Mouse (Mus musculus): Measurements from ENCODE around the gene Bdnf. TPM values are rescaled to one million over a fixed set of nuclear protein-coding genes. Genes with fewer than 3 reads are reported as not detected.
A peak's percentile ranks its signal among the peaks of the same experiment; 100 is the strongest.

Bdnf gene
- 3.6 and 4.0 TPM in 2 replicates for polyA plus RNA-seq (2015; fragmentation: Nextera tagmentation; extraction: Ambion mirVana)

DNA sequence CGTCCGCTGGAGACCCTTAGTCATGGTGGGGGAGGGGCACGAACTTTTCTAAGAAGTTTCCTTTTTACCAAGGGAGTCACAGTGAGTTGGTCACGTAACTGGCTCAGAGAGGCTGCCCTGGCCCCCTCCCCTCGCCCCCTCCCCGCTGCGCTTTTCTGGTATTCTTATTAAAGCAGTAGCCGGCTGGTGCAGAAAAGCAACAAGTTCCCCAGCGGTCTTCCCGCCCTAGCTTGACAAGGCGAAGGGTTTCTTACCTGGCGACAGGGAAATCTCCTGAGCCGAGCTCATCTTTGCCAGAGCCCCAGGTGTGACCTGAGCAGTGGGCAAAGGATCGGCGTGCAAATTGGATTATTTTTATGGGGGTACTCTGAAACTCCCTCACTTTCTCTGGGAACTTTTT lies at the start of gene Bdnf:
TSS of gene Bdnf (plus strand) at position 169 of the 400 bp plus-strand sequence.
- Histone ChIP-seq H3K9me3 (no peaks in the 10 kb centered on the region), H3K27ac (no peak within 1 kb of the TSS), H3K4me1 (replicated peaks) (peaks cover 34% of the 10 kb centered on the region), H3K4me2 (peak within 1 kb of the TSS; percentile 88), H3K36me3 (no peaks in the 10 kb centered on the region), H3K27me3 (peaks cover 49% of the 10 kb centered on the region), H3K4me3 (peak within 1 kb of the TSS; percentile 45), H3K9ac (0 out of 2 replicates have a peak within 1 kb of the TSS, but pooled peaks have one; percentile 26)
- no peak for ATAC-seq (ENCODE audit: low FRiP score)
- under 1% methylated on average over 15 of the region's 15 CpGs for WGBS

- ATAC-seq (ENCODE audit: low FRiP score), result no peak
- 55% methylated on average over 6 of the region's 6 CpGs for WGBS
Measured at GRCm38 (mm10) chr2:109626864-109627263, 47.6 kb upstream of the Bdnf start.

DNA sequence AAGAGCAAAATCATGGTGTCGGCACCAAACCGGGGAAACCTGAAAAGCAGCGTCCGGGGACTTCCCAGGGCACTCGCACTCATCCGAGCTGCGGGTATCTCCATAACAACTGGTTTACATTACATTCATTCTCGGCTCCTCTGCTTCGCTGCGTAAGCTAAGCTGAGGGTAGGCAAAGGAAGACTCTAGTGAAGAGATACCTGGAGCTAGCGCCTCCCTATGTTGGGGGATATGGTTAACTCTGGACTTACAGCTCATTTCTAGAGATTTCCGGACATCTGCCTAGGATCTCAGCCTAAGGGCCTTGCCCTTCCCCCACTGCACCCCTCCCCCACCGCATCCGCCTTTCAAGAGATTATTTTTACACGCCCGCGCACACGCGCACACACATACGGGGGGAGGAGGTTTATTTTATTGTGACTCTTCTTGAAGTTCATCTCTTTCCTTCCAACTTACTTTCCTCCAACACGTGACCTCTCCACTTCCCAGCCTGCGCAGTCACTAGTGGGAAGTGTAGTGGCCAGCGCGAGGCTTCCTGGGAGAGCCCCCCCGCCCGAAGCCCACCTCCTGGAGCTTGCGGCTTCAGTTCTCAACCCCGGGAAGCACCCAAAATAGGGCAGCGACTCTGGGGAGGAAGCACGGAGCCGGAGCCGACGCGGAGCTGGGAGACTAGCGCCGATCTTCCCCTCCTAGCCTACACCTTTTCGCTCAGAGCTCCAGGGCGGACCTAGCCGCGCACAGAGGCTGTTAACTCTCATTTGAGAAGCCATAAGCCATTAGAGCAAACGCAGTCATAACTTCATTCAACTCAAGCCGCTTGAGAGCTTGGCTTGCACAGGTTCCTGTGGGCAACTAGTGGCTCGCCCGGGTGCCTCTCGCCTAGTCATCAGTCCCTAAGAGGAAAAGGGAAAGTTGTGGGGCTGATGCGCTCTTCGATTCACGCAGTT lies 718 bp upstream of the Bdnf start:
- no peaks in the 10 kb centered on the region for H3K36me3 ChIP-seq
- no peak overlapping the region for H3K27ac ChIP-seq
- ATAC-seq (ENCODE audit: low FRiP score), result no peak
- H3K4me2 ChIP-seq, result peak overlapping the region; percentile 80
- peak overlapping the region; percentile 45 for H3K4me3 ChIP-seq
- peaks cover 49% of the 10 kb centered on the region for H3K27me3 ChIP-seq
- H3K9ac ChIP-seq, result 0 out of 2 replicates have a peak overlapping the region, but pooled peaks have one; percentile 26
- peaks cover 34% of the 10 kb centered on the region for H3K4me1 ChIP-seq (replicated peaks)
- WGBS, result under 1% methylated on average over 48 of the region's 48 CpGs
- no peaks in the 10 kb centered on the region for H3K9me3 ChIP-seq

More at GRCm38 (mm10) chr2:109626864-109627263, 47.6 kb upstream of the Bdnf start:
- Histone ChIP-seq H3K9me3 (no peaks in the 10 kb centered on the region), H3K27me3 (no peaks in the 10 kb centered on the region), H3K4me3 (no peak overlapping the region), H3K4me1 (replicated peaks) (no peaks in the 10 kb centered on the region; the same call in 1 of the 2 replicates), H3K27ac (no peak overlapping the region), H3K4me2 (no peak overlapping the region), H3K36me3 (no peaks in the 10 kb centered on the region), H3K9ac (no peak overlapping the region)

GRCm38 (mm10) chr2:109675051-109675450 lies 551 bp downstream of the Bdnf start:
- WGBS, result 8% methylated on average over 11 of the region's 11 CpGs
- no peak for ATAC-seq (ENCODE audit: low FRiP score)
- H3K9ac ChIP-seq, result no peak overlapping the region
- no peaks in the 10 kb centered on the region for H3K36me3 ChIP-seq
- peak overlapping the region; percentile 80 for H3K4me2 ChIP-seq
- H3K27me3 ChIP-seq, result peaks cover 49% of the 10 kb centered on the region
- peaks cover 34% of the 10 kb centered on the region for H3K4me1 ChIP-seq (replicated peaks)
- peak overlapping the region; percentile 45; the same call in 1 of the 2 replicates for H3K4me3 ChIP-seq
- H3K27ac ChIP-seq, result no peak overlapping the region
- no peaks in the 10 kb centered on the region for H3K9me3 ChIP-seq

- Histone ChIP-seq H3K9me3 (no peaks in the 10 kb centered on the region), H3K27ac (no peak overlapping the region), H3K4me1 (replicated peaks) (peaks cover 34% of the 10 kb centered on the region), H3K9ac (peak overlapping the region; percentile 91; the same call in 1 of the 2 replicates), H3K4me3 (peak overlapping the region; percentile 71), H3K4me2 (peak overlapping the region; percentile 88), H3K36me3 (no peaks in the 10 kb centered on the region), H3K27me3 (peaks cover 54% of the 10 kb centered on the region)
- no peak for ATAC-seq (ENCODE audit: low FRiP score)
- under 1% methylated on average over 29 of the region's 29 CpGs for WGBS
Measured at GRCm38 (mm10) chr2:109675973-109676617, 1.6 kb downstream of the Bdnf start.

DNA sequence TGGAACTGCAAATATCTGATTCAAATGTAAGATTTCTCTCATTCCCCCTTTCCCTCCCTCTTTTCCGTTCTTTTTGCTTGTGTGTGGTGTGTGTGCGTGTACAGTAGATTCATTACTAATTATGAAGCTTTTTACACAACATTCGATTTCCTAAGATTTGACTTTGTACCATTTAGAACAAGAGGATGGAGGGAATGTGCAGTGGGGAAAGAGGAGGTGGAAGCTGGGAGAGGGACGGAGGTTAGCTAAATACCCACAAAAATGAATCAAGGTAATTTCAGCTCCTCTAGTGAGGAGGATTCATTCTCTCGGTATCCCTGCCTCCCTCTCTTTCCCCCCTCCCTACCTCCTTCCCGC lies 2.1 kb downstream of the Bdnf start:
- Histone ChIP-seq H3K9me3 (no peaks in the 10 kb centered on the region), H3K4me3 (peak overlapping the region; percentile 71), H3K36me3 (no peaks in the 10 kb centered on the region), H3K4me2 (peak overlapping the region; percentile 88), H3K4me1 (replicated peaks) (peaks cover 34% of the 10 kb centered on the region), H3K27me3 (peaks cover 55% of the 10 kb centered on the region), H3K27ac (peak overlapping the region; percentile 98), H3K9ac (peak overlapping the region; percentile 91)
- no peak for ATAC-seq (ENCODE audit: low FRiP score)
- 0% methylated on average over 6 of the region's 6 CpGs for WGBS

DNA sequence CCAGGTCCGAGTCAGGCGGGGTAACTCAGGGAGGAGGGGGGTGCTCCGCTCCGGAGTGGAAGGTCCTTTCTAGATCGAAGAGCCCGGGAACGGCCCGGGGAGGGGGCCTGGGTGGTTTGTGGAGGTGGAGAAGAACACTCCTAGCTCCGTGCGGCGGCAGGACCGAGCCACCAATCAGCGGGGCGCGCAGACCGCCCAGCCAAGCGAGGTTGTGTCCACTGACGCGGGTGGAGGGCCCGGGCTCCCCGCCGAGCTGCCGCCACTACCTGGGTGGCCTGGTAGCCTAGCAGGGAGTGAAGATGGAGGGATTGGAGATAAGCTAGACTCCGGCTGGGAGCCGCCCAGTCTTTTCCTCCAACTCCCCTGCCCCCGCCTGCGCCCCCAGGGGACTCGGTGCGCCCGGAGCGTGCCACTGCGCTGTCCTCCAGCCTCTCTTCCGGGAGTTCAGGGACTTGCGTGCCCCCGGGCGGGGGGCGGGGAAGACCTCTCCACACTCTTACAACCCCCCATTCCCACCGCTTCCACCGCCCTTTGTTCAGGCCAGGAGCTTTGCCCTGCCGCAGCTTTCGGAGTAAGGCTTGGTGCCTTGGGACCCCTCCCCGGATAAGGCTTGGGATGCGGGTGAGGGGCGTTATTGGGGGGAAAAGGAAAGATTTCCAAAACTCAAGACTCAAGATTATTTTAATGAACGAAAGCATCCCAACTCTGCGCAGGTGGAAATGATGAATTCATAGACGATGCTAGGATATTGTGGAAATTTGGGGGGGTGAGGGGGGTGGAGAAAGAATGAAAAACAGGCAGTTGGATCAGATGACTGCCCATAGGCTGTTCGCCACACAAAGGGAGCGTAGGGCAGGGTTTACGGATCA lies 3.0 kb downstream of the Bdnf start:
- Histone ChIP-seq H3K4me1 (replicated peaks) (peaks cover 34% of the 10 kb centered on the region), H3K4me3 (peak overlapping the region; percentile 71), H3K36me3 (no peaks in the 10 kb centered on the region), H3K9me3 (no peaks in the 10 kb centered on the region), H3K9ac (peak overlapping the region; percentile 91), H3K27ac (peak overlapping the region; percentile 98), H3K27me3 (peaks cover 49% of the 10 kb centered on the region), H3K4me2 (peak overlapping the region; percentile 88)
- WGBS, result 1% methylated on average over 50 of the region's 50 CpGs
- ATAC-seq (ENCODE audit: low FRiP score), result peak; percentile 92

DNA sequence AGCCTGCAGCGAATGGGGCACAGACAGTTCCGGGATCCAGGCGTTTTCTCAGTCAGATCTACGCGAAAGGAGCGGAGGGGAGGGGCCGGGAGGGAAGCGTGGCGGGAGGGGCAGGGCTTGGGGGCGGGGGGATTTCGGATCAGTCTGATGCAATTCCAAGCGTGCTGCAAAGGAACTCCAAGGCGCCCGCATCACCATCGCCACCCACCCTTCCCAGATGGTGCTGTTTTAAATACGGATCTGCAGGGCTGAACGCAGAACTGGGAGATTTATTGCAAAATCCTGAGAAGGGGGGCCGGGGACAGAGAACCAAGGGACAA lies 3.5 kb downstream of the Bdnf start:
- ATAC-seq (ENCODE audit: low FRiP score), result peak; percentile 85
- peak overlapping the region; percentile 71 for H3K4me3 ChIP-seq
- WGBS, result under 1% methylated on average over 18 of the region's 18 CpGs
- peak overlapping the region; percentile 98 for H3K27ac ChIP-seq
- H3K4me2 ChIP-seq, result peak overlapping the region; percentile 88
- H3K36me3 ChIP-seq, result no peaks in the 10 kb centered on the region
- no peaks in the 10 kb centered on the region for H3K9me3 ChIP-seq
- H3K27me3 ChIP-seq, result peaks cover 43% of the 10 kb centered on the region
- H3K4me1 ChIP-seq (replicated peaks), result peaks cover 34% of the 10 kb centered on the region
- peak overlapping the region; percentile 91 for H3K9ac ChIP-seq

GRCm38 (mm10) chr2:109678454-109678853 lies 4.0 kb downstream of the Bdnf start:
- peak overlapping the region; percentile 91 for H3K9ac ChIP-seq
- H3K9me3 ChIP-seq, result no peaks in the 10 kb centered on the region
- peak overlapping the region; percentile 88 for H3K4me2 ChIP-seq
- peak overlapping the region; percentile 71 for H3K4me3 ChIP-seq
- H3K27ac ChIP-seq, result peak overlapping the region; percentile 98
- H3K27me3 ChIP-seq, result peaks cover 39% of the 10 kb centered on the region
- H3K36me3 ChIP-seq, result no peaks in the 10 kb centered on the region
- ATAC-seq (ENCODE audit: low FRiP score), result 0 out of 2 replicates have a peak, but pooled peaks have one; percentile 6
- 2% methylated on average over 8 of the region's 8 CpGs for WGBS
- peaks cover 32% of the 10 kb centered on the region for H3K4me1 ChIP-seq (replicated peaks)

GRCm38 (mm10) chr2:109679446-109679845 lies 4.9 kb downstream of the Bdnf start:
- peaks cover 29% of the 10 kb centered on the region for H3K27me3 ChIP-seq
- H3K4me3 ChIP-seq, result no peak overlapping the region
- no peak for ATAC-seq (ENCODE audit: low FRiP score)
- H3K4me2 ChIP-seq, result no peak overlapping the region
- no peaks in the 10 kb centered on the region for H3K9me3 ChIP-seq
- H3K9ac ChIP-seq, result no peak overlapping the region
- H3K27ac ChIP-seq, result no peak overlapping the region
- 72% methylated on average over 2 of the region's 2 CpGs for WGBS
- H3K4me1 ChIP-seq (replicated peaks), result peaks cover 22% of the 10 kb centered on the region
- no peaks in the 10 kb centered on the region for H3K36me3 ChIP-seq

GRCm38 (mm10) chr2:109681071-109681470 lies 6.6 kb downstream of the Bdnf start:
- H3K27me3 ChIP-seq, result peaks cover 13% of the 10 kb centered on the region
- no peak overlapping the region for H3K27ac ChIP-seq
- WGBS, result 80% methylated on average over 1 of the region's 1 CpGs
- H3K4me2 ChIP-seq, result no peak overlapping the region
- H3K4me1 ChIP-seq (replicated peaks), result peaks cover 9% of the 10 kb centered on the region
- H3K36me3 ChIP-seq, result no peaks in the 10 kb centered on the region
- no peak overlapping the region for H3K4me3 ChIP-seq
- H3K9me3 ChIP-seq, result no peaks in the 10 kb centered on the region
- ATAC-seq (ENCODE audit: low FRiP score), result no peak
- H3K9ac ChIP-seq, result no peak overlapping the region

Measured in hindbrain, embryonic 13.5 days (tissue).